Mouse (Mus musculus) hindbrain, embryonic 15.5 days (tissue): ENCODE data around the gene Efcab11. TPM values are rescaled to one million over a fixed set of nuclear protein-coding genes. Genes with fewer than 3 reads are reported as not detected.
"Not testable (repeated sequence)": the region's sequence is repeated elsewhere in the genome, so short reads cannot be mapped to it uniquely, and the experiment has no call there.

ENCODE experiments used
- ATAC-seq: fragments of 200-750 bp; cut with Nextera tagmentation; 2 replicates; pipeline ENCODE4 v1.8.0; 2017; ENCODE audit warnings: low read depth, moderate number of reproducible peaks, moderate TSS enrichment; ENCODE audit not compliant: low FRiP score
- H3K27ac ChIP-seq: fragments of 300-500 bp; sonication (generic); replicated peaks from 2 replicates; pipeline ENCODE4 v1.5.1; 2015; ENCODE audit warnings: mild to moderate bottlenecking, inconsistent platforms
- H3K27me3 ChIP-seq: fragments of 300-500 bp; sonication (generic); 2 replicates; pipeline ENCODE4 v1.6.1; 2015; ENCODE audit warnings: control low read depth, inconsistent platforms
- H3K36me3 ChIP-seq: fragments of 300-500 bp; sonication (generic); 2 replicates; pipeline ENCODE4 v1.6.1; 2015; ENCODE audit warnings: control low read depth, inconsistent platforms
- H3K4me1 ChIP-seq: fragments of 300-500 bp; sonication (generic); replicated peaks from 2 replicates; pipeline ENCODE4 v1.6.1; 2015; ENCODE audit warnings: control low read depth, inconsistent platforms
- H3K4me2 ChIP-seq: fragments of 300-500 bp; sonication (generic); 2 replicates; pipeline ENCODE4 v1.6.1; 2015; ENCODE audit warnings: moderate library complexity, mild to moderate bottlenecking, inconsistent platforms
- H3K4me3 ChIP-seq: fragments of 300-500 bp; sonication (generic); 2 replicates; pipeline ENCODE4 v1.5.1; 2015; ENCODE audit warnings: mild to moderate bottlenecking, inconsistent platforms
- H3K9ac ChIP-seq: fragments of 300-500 bp; sonication (generic); 2 replicates; pipeline ENCODE4 v1.6.1; 2015; ENCODE audit warnings: inconsistent platforms
- H3K9me3 ChIP-seq: fragments of 300-500 bp; sonication (generic); 2 replicates; pipeline ENCODE4 v1.6.1; 2016; ENCODE audit warnings: control low read depth, inconsistent platforms
- WGBS: fragments of 180-500 bp; shearing (Covaris S2); methylation state at CpG from one replicate; pipeline ENCODE4 v1.1.7; 2015; 5-methylcytosine and 5-hydroxymethylcytosine counted together
- polyA plus RNA-seq: library from polyadenylated mRNA; unstranded; fragments of >200 nt; fragmentation: Nextera tagmentation; extraction: Ambion mirVana; gene quantifications from 2 replicates; pipeline ENCODE4 v1.2.1, GENCODE M21; 2015

Gene Efcab11
- polyA plus RNA-seq, 1 experiment from 2014 or later = 5.2 TPM

DNA sequence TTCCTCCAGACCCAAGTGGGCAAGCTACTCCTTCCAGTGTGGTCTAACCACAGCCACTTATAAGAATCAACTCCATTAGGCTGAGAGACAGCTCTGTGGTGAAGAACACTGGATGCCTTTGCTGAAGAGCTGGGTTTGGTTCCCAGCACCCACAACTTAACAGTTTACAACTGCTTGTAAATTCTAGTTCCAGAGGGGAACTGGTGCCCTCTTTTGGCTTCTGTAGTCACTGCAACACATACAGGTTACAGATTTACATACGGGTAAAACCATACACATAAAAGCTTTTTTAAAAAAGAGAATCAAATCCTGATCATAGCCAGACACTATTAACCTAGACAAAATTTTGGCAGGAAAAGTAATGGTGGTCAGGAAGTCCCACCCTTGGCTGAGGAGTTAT is 50.8 kb downstream of the Efcab11 start:
- H3K36me3 ChIP-seq = no peaks in the 10 kb centered on the region
- no peaks in the 10 kb centered on the region for H3K27me3 ChIP-seq
- H3K27ac ChIP-seq = no peak overlapping the region
- no peak overlapping the region for H3K4me3 ChIP-seq
- no peak for ATAC-seq
- no peaks in the 10 kb centered on the region for H3K9me3 ChIP-seq
- WGBS = 98% methylated on average over 1 of the region's 1 CpGs
- no peak overlapping the region for H3K9ac ChIP-seq
- H3K4me1 ChIP-seq = peaks cover 13% of the 10 kb centered on the region
- H3K4me2 ChIP-seq = no peak overlapping the region

DNA sequence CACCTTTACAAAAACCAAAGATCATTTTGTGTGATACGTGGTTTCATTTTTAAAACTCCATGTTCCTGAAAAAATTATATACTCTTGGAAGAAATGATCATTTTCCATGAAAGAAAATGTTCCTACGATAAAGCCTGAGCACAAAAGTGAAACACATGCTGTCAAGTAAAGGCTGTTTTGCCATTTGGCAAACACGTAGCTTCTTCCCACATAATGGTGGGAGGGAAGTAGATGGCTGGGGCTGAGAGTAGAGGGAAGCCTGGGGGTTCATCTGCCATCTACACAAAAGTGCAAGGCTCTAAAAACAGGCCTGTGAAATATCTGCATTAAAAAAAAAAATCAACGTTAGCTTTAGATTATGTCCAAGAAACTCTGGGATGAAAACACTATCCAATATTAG is 61.6 kb downstream of the Efcab11 start:
- no peak overlapping the region for H3K4me2 ChIP-seq
- no peaks in the 10 kb centered on the region for H3K4me1 ChIP-seq
- no peak for ATAC-seq
- H3K9me3 ChIP-seq = no peaks in the 10 kb centered on the region
- H3K4me3 ChIP-seq = no peak overlapping the region
- H3K9ac ChIP-seq = no peak overlapping the region
- 82% methylated on average over 4 of the region's 4 CpGs for WGBS
- no peaks in the 10 kb centered on the region for H3K36me3 ChIP-seq
- no peaks in the 10 kb centered on the region for H3K27me3 ChIP-seq
- no peak overlapping the region for H3K27ac ChIP-seq

DNA sequence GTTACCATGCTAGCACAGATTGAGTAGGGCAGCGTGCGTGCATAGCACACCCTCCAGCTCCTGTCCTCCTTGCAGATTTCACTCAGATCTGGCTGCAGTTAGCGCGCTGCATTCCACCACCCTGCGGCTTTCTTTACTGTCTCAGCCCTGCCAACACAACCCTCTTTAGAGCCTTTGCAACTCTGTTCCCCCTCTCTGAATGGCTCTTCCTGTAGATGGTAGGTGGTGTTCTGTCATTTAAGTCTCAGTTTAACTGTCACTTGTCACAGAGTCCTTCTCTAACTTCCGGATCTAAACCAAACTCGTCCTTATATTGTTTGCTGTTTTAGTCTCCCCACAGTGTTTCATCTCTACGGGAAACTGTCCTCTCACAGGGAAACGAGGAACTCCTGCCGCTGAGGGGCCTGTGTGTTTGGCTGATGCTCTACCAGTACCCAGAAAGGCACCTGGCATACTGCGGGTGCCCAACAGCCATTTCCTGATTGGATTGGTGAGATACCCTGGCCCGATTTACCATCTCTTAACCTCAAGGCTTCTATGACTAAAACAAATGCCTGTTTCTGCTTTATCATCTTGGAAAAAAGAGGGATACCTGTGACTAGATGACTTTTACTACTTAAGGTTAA is 62.8 kb downstream of the Efcab11 start:
- WGBS = 74% methylated on average over 12 of the region's 12 CpGs
- Histone ChIP-seq H3K9ac (no peak overlapping the region), H3K36me3 (no peaks in the 10 kb centered on the region), H3K9me3 (no peaks in the 10 kb centered on the region), H3K4me3 (no peak overlapping the region), H3K4me2 (no peak overlapping the region), H3K27ac (no peak overlapping the region), H3K27me3 (no peaks in the 10 kb centered on the region), H3K4me1 (no peaks in the 10 kb centered on the region)
- ATAC-seq = no peak

DNA sequence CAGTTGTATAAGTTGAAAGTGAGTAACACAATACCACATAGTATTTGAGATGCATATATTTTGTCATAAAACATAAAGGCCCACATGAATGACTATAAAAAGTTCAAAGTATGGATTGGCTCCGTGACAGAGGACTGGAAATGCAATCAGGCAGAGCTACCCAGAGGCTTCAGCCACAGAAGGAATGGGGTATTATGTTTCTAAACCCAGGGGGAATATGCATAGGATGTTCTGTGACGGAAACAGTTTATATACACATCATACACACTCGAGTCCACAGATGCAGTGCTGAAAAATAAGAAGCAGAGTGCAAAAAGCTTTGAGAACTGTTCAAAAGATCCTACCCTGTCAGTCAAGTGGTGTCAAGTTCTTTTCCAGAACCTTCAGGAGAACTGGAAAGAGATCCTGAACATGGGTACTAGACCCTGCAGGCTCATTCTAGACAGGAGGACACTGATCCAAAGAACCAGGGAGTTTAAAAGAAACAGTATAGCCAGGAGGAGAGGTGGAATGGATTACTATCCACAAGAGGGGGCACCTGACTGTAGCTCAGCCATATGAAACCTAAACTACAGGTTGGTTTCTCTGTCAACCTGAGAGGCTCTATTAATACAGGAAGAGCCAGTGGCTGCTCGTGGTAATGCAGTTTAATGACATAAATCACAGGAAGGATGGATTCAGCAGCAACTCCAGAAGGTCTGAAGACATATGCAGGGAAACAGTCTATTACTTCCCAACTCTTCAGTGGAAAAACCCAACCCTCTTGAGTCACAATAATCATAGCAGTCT is 64.9 kb downstream of the Efcab11 start:
- 65% methylated on average over 4 of the region's 4 CpGs for WGBS
- no peaks in the 10 kb centered on the region for H3K9me3 ChIP-seq
- H3K4me2 ChIP-seq = no peak overlapping the region
- H3K9ac ChIP-seq = no peak overlapping the region
- H3K27ac ChIP-seq = no peak overlapping the region
- no peaks in the 10 kb centered on the region for H3K4me1 ChIP-seq
- H3K27me3 ChIP-seq = no peaks in the 10 kb centered on the region
- H3K4me3 ChIP-seq = no peak overlapping the region
- H3K36me3 ChIP-seq = no peaks in the 10 kb centered on the region
- ATAC-seq = no peak

DNA sequence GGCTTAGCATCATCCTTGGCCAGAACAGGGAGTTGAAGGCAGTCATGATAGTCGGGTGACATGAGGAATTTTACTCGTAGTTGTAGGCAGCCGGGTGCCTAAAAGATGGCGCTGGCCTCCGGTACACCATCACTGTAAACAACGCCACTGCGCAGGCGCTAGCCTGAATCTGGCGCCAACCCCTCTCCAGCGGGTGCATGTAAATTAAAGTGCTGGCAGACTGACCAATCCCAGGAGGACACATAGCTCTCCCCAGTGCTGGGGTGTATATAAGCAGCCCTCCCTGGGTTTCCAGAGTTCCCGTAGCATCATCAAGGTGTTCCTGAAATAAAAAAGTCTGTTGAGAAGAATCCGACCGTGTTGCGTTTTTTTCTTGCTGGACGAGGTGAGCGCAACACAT is 66.2 kb downstream of the Efcab11 start:
- not testable (repeated sequence) for H3K4me2 ChIP-seq, H3K36me3 ChIP-seq, H3K9me3 ChIP-seq, H3K27me3 ChIP-seq, H3K27ac ChIP-seq, H3K4me3 ChIP-seq, H3K9ac ChIP-seq, H3K4me1 ChIP-seq, ATAC-seq
- 97% methylated on average over 16 of the region's 16 CpGs for WGBS

DNA sequence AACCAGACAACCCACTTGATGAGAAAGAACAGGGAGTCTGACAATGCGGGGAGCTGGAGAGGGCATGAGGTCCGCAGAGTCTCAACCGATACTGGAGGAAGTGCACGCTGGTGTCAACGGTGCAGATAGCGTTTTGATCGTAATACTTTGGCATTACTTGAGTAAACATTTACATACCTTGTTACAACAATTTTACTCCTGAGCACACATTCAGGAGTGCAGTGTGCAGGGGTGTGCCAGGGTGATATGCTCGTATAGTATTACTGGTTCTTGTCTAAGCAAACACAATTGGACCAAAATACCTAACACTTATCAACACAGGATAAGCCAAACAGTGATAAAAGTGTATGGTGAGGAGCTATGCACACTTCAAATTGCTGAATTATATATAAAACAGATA is 69.0 kb downstream of the Efcab11 start:
- Histone ChIP-seq H3K9ac (no peak overlapping the region), H3K27ac (no peak overlapping the region), H3K4me1 (no peaks in the 10 kb centered on the region), H3K4me2 (no peak overlapping the region), H3K4me3 (no peak overlapping the region), H3K36me3 (no peaks in the 10 kb centered on the region), H3K27me3 (no peaks in the 10 kb centered on the region), H3K9me3 (no peaks in the 10 kb centered on the region)
- ATAC-seq = no peak
- 96% methylated on average over 8 of the region's 8 CpGs for WGBS

DNA sequence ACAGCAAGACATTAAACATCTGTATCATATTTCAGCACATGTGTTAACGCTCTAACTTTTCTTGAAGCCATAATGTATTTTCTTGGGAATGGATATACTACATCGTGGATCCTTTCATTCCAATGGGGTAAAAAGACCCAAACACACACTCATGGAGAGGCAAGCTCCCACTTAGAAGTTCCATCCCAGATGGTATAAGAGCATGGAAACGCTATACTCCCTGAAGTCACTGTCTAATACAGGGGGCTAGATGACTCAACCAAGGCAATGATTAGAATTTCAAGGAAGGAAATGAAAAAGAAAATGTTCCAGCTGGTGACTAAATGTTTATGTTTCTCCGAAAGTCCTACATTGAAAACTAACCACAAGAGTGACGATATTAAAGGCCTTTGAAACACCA is 76.3 kb downstream of the Efcab11 start:
- Histone ChIP-seq H3K9me3 (no peaks in the 10 kb centered on the region), H3K27me3 (no peaks in the 10 kb centered on the region), H3K27ac (no peak overlapping the region), H3K9ac (no peak overlapping the region), H3K4me3 (no peak overlapping the region), H3K4me1 (no peaks in the 10 kb centered on the region), H3K4me2 (no peak overlapping the region), H3K36me3 (no peaks in the 10 kb centered on the region)
- WGBS = 93% methylated on average over 5 of the region's 5 CpGs
- no peak for ATAC-seq

DNA sequence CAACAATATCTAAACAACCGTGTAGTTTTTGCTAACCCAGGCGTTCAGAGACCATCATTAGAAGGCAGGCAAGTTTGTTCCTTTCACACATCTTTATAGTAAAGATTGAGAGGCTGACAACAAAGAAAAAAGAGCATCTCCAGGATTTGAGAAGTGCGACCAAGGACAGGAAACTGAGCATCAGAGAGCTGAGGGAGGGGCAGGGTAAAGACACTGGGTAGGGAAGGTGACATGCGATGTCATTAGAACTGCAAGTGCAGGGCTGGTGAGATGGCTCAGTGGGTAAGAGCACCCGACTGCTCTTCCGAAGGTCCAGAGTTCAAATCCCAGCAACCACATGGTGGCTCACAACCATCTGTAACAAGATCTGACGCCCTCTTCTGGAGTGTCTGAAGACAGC is 77.5 kb downstream of the Efcab11 start:
- not testable (repeated sequence) for H3K9ac ChIP-seq, H3K4me2 ChIP-seq, H3K36me3 ChIP-seq, H3K9me3 ChIP-seq, H3K27ac ChIP-seq, ATAC-seq, H3K27me3 ChIP-seq, H3K4me3 ChIP-seq, H3K4me1 ChIP-seq
- WGBS = 97% methylated on average over 7 of the region's 7 CpGs

DNA sequence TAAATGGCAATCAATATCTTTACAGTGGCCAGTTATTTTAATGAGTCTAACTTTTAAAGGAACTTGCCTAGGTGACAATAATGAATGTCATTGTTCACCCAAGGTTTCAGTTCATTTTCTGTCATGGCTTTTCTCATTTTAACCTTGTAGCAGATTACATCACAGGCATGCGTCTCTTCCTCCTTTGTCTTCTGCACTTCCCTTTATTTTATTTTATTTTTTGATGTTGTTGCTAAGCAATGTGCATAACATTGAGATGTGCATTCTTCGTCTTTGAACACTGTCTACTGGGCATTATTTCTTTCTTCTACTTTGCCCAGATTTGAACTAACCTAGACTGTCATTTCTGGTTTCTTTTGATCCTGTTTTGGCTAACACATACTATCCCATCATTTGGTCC is 88.3 kb downstream of the Efcab11 start:
- H3K4me1 ChIP-seq = no peaks in the 10 kb centered on the region
- H3K36me3 ChIP-seq = no peaks in the 10 kb centered on the region
- H3K9ac ChIP-seq = no peak overlapping the region
- H3K4me2 ChIP-seq = no peak overlapping the region
- no peak overlapping the region for H3K4me3 ChIP-seq
- H3K27ac ChIP-seq = no peak overlapping the region
- no peak for ATAC-seq
- 67% methylated on average over 2 of the region's 2 CpGs for WGBS
- H3K27me3 ChIP-seq = no peaks in the 10 kb centered on the region
- H3K9me3 ChIP-seq = no peaks in the 10 kb centered on the region

DNA sequence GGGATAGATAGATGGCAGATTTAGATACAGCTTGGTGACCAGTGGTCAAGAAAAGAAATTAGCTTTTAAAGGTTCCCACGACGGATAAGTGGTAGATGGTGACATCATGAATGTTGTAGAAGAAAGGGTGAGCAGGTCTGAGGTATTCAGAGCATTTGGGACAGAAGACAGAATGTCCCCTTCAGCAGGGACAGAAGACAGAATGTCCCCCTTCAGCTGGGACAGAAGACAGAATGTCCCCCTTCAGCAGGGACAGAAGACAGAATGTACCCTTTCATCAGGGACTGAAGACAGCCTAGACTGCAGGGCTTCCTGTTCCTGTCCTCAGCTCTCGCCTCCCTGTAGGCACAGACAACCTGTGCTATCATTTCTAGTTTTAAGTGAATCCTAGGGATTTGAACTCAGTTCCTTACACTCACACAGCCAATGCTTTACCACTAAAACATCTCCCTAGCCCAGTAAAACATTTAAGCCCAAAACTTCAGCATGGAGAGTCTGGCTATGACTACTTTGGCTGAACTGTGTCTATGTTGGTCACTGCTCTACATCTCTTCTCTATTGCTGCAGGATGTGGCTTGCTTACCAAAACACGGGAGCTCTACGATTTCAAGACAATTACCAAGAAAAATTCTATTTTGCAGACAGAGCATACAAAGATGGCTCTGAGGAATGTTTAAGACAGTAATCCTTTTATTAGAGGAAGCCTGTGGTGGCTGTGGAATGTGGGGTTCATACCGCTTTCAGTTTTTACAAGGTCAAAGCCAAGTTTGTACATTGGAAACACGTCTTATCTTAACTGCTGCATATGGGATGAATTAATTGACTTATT is 89.2 kb downstream of the Efcab11 start:
- Histone ChIP-seq H3K4me2 (no peak overlapping the region), H3K36me3 (no peaks in the 10 kb centered on the region), H3K4me3 (no peak overlapping the region), H3K27ac (no peak overlapping the region), H3K4me1 (no peaks in the 10 kb centered on the region), H3K9ac (no peak overlapping the region), H3K27me3 (no peaks in the 10 kb centered on the region), H3K9me3 (no peaks in the 10 kb centered on the region)
- no peak for ATAC-seq
- WGBS = 83% methylated on average over 7 of the region's 7 CpGs

DNA sequence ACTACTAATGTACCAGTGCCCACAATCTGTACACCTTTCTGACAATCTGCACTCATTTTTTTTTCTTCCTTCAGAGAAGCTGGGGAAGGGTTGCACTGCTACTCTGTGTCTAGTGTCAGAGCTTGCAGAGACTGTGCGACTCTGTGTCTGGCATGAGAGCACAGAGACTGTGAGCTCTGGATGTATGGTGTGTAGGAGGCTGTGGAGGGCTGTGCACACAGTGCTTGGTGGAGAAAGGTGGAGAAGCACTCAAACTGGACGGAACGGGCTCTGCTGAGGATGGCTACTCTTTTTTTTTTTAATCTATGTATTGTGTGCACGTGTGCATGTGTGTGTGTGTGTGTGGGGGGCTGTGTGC is 90.1 kb downstream of the Efcab11 start:
- H3K4me1 ChIP-seq = no peaks in the 10 kb centered on the region
- no peak overlapping the region for H3K4me3 ChIP-seq
- 89% methylated on average over 4 of the region's 4 CpGs for whole genome bisulfite sequencing
- no peaks in the 10 kb centered on the region for H3K9me3 ChIP-seq
- no peaks in the 10 kb centered on the region for H3K36me3 ChIP-seq
- H3K9ac ChIP-seq = no peak overlapping the region
- ATAC-seq = no peak
- no peak overlapping the region for H3K4me2 ChIP-seq
- H3K27ac ChIP-seq = no peak overlapping the region
- H3K27me3 ChIP-seq = no peaks in the 10 kb centered on the region

DNA sequence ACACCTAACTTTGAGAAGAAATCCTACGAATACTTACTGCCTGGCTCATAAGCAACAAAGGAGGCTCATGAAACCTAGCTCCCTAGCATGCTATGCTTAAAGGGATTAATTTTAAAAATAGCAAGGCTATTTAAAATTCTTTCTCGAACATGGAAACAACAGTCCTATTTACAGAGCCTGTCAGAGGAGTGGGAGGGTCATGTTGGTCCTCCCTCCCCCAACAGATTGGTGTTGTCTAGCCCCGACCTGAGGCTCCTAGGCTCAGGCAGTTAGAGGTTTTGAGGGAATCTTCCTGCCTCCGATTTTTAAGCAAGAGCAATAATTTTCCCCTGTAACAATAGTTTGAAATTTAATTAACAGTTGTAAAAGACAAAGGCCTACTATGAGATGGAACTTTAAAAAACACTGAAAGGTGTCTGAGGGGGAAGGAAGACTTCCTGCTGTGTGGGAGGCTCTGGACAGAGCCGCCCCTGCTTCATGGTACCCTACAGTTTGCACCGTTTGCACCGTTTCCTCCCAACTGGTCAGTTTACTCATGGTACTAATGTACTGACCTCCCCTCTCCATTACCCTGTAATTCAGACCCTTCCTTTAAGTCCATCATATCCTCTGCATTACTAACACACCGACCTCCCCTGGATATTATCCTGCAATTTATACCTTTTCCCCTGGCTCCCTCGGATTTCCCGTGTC is 90.6 kb downstream of the Efcab11 start:
- no peak for ATAC-seq

More for the DNA sequence above, 90.6 kb downstream of the Efcab11 start:
- H3K27ac ChIP-seq = no peak overlapping the region
- H3K9ac ChIP-seq = no peak overlapping the region
- H3K9me3 ChIP-seq = no peaks in the 10 kb centered on the region
- H3K36me3 ChIP-seq = no peaks in the 10 kb centered on the region
- 60% methylated on average over 10 of the region's 10 CpGs for WGBS
- H3K4me3 ChIP-seq = no peak overlapping the region
- no peaks in the 10 kb centered on the region for H3K4me1 ChIP-seq
- no peak overlapping the region for H3K4me2 ChIP-seq
- H3K27me3 ChIP-seq = no peaks in the 10 kb centered on the region
